Mouse (Mus musculus) 3134 (cell line): Measurements from ENCODE around the gene Spin1.

Experiments
- DNase-seq: peaks from one replicate; pipeline ENCODE4 v3.0.0-alpha.2; 2011; ENCODE audit warnings: low spot score; ENCODE audit not compliant: insufficient read length; ENCODE audit errors: extremely low read depth

Gene Spin1

GRCm38 (mm10) chr13:51191416-51192140, 90.9 kb downstream of the Spin1 start:
- DNase-seq: no peak

- no peak for DNase-seq
These were observed 93.2 kb downstream of the Spin1 start for GRCm38 (mm10) chr13:51193893-51194292.

- DNase-seq: no peak
These were observed 97.0 kb downstream of the Spin1 start for GRCm38 (mm10) chr13:51197699-51198098.

- DNase-seq: no peak
These were observed 97.5 kb downstream of the Spin1 start for GRCm38 (mm10) chr13:51198186-51198585.
